Mouse (Mus musculus) myocyte (in vitro differentiated cells): ENCODE results near the gene 2310007B03Rik.

ENCODE experiments used
- E2F4 ChIP-seq: IDR thresholded peaks from one replicate; pipeline ENCODE4 v1.6.1; 2011; ENCODE audit warnings: mild to moderate bottlenecking, control low read depth, moderate library complexity; ENCODE audit not compliant: insufficient read depth
- MYOD1 ChIP-seq, 3 experiments: IDR thresholded peaks; one replicate each; pipeline ENCODE4 v1.6.1; 2011; ENCODE audit warnings: control low read depth in 2 of 3, low read depth in 2 of 3, mild to moderate bottlenecking in 2 of 3, moderate library complexity in 1 of 3; ENCODE audit not compliant: insufficient read length in 2 of 3, control insufficient read depth in 1 of 3
- SRF ChIP-seq: IDR thresholded peaks from one replicate; pipeline ENCODE4 v1.6.1; 2011; ENCODE audit warnings: low read depth; ENCODE audit not compliant: control insufficient read depth, insufficient read length

- TF ChIP-seq E2F4 (no peak), SRF (no peak), MYOD1 (IDR thresholded peaks at IDR 0.05; ENCODE audit: control insufficient read depth in 1 of 3, insufficient read length in 2 of 3, low read depth in 2 of 3) (no peak)
These were observed 9.7 kb downstream of the 2310007B03Rik start for GRCm38 (mm10) chr1:93150907-93151661.
